Mouse (Mus musculus): ENCODE results near the gene Cd9. TPM values are rescaled to one million over a fixed set of nuclear protein-coding genes. Genes with fewer than 3 reads are reported as not detected.

Gene Cd9
- total and polyA plus RNA-seq, 3 experiments: 51.6 to 97.7 (median 67.2) TPM

DNA sequence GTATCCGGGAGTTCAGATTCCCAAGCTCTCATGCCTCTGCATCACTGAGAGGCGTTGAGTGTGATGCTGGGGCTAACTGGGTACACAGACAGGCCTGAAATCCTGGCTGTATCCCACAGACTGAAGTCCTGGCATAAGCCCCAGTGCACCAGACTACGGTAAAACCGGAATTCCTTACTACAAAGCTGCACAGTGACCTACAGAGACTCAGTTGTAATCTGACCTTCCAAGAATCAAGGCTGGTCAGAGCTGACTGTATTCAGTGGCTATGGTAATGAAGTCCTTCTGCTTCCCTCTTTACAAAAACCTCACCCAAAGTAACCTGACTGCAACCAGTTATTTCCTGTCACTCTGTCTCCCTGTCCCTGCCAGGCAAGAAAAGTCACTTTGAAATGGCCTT lies 47.4 kb downstream of the Cd9 start:
- Histone ChIP-seq H3K4me1 (ENCODE audit: control insufficient read depth, insufficient read depth, low read length) (no peaks in the 10 kb centered on the region), H3K9ac (ENCODE audit: low read depth, low read length) (no peak overlapping the region), H3K27me3 (ENCODE audit: control insufficient read depth, insufficient read depth, low read length) (no peaks in the 10 kb centered on the region), H3K36me3 (ENCODE audit: control insufficient read depth, insufficient read depth, low read length) (no peaks in the 10 kb centered on the region), H3K4me3 (no peak overlapping the region), H3K79me2 (replicated peaks; ENCODE audit: control insufficient read depth, insufficient read depth, low read length) (no peaks in the 10 kb centered on the region), H3K27ac (no peak overlapping the region)
- intact Hi-C loops (cut with DNase I): no loop called here
- no peak for TF ChIP-seq EP300 (IDR thresholded peaks at IDR 0.05; ENCODE audit: insufficient read depth, low read depth, low read length)
- TF ChIP-seq POLR2A (IDR thresholded peaks at IDR 0.05; ENCODE audit: insufficient read depth, low read depth, low read length): no peak
- no peak for TF ChIP-seq CTCF (IDR thresholded peaks at IDR 0.05)
- DNase-seq: no peak
- 51% methylated on average over 4 of the region's 4 CpGs for WGBS

DNA sequence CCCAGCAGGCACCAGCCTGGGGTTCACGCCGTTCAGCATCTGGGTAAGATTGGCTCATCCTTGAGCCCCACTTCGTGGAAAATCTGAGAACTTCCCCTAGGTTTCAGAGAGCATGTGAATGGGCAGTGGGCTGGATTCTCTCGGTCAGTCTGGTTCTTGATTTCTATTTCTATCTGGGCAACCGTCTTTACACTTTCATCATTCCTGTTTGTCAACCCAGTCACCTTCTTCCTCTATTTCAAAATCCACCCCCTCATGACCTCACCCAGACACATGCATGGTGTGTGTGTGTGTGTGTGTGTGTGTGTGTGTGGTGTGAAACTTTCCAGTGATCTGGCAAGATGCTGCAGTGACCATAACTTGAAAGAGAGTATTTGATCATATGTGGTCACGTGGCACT lies 49.2 kb downstream of the Cd9 start:
- H3K27ac ChIP-seq: no peak overlapping the region
- whole genome bisulfite sequencing: 68% methylated on average over 6 of the region's 6 CpGs
- no peaks in the 10 kb centered on the region for H3K36me3 ChIP-seq (ENCODE audit: control insufficient read depth, insufficient read depth, low read length)
- H3K79me2 ChIP-seq (replicated peaks; ENCODE audit: control insufficient read depth, insufficient read depth, low read length): no peaks in the 10 kb centered on the region
- DNase-seq: no peak
- H3K9ac ChIP-seq (ENCODE audit: low read depth, low read length): no peak overlapping the region
- H3K4me3 ChIP-seq: no peak overlapping the region
- H3K27me3 ChIP-seq (ENCODE audit: control insufficient read depth, insufficient read depth, low read length): no peaks in the 10 kb centered on the region
- intact Hi-C loops (cut with DNase I): no loop called here
- H3K4me1 ChIP-seq (ENCODE audit: control insufficient read depth, insufficient read depth, low read length): no peaks in the 10 kb centered on the region
- TF ChIP-seq EP300 (IDR thresholded peaks at IDR 0.05; ENCODE audit: insufficient read depth, low read depth, low read length): no peak
- no peak for TF ChIP-seq POLR2A (IDR thresholded peaks at IDR 0.05; ENCODE audit: insufficient read depth, low read depth, low read length)
- TF ChIP-seq CTCF (IDR thresholded peaks at IDR 0.05): no peak

DNA sequence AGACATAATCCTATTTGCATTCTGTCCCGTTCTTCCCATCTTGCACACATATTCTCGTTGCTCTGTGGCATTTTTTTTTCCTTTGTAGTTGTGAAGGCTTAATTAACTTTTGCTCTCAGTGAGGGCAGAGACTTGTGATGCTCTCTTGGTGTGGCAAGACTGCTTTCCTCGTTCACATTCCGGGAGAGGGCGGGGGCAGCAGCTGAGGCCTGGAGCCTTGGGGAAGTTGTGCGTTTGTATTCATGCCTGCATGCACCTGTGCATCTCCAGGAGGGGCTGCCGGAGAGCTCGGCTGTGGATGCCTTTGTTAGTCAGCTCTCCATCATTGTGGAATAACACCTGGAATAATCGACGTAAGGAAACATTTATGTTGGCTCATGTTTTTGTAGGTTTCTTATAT lies 52.0 kb downstream of the Cd9 start:
- intact Hi-C loops (cut with DNase I): no loop called here
- no peak overlapping the region for H3K4me3 ChIP-seq
- no peak overlapping the region for H3K27ac ChIP-seq
- H3K79me2 ChIP-seq (replicated peaks; ENCODE audit: control insufficient read depth, insufficient read depth, low read length): no peaks in the 10 kb centered on the region
- no peak for TF ChIP-seq POLR2A (IDR thresholded peaks at IDR 0.05; ENCODE audit: insufficient read depth, low read depth, low read length)
- no peak for TF ChIP-seq CTCF (IDR thresholded peaks at IDR 0.05)
- TF ChIP-seq EP300 (IDR thresholded peaks at IDR 0.05; ENCODE audit: insufficient read depth, low read depth, low read length): no peak
- WGBS: 68% methylated on average over 10 of the region's 10 CpGs
- no peaks in the 10 kb centered on the region for H3K4me1 ChIP-seq (ENCODE audit: control insufficient read depth, insufficient read depth, low read length)
- no peak overlapping the region for H3K9ac ChIP-seq (ENCODE audit: low read depth, low read length)
- DNase-seq: no peak
- no peaks in the 10 kb centered on the region for H3K36me3 ChIP-seq (ENCODE audit: control insufficient read depth, insufficient read depth, low read length)
- no peaks in the 10 kb centered on the region for H3K27me3 ChIP-seq (ENCODE audit: control insufficient read depth, insufficient read depth, low read length)

DNA sequence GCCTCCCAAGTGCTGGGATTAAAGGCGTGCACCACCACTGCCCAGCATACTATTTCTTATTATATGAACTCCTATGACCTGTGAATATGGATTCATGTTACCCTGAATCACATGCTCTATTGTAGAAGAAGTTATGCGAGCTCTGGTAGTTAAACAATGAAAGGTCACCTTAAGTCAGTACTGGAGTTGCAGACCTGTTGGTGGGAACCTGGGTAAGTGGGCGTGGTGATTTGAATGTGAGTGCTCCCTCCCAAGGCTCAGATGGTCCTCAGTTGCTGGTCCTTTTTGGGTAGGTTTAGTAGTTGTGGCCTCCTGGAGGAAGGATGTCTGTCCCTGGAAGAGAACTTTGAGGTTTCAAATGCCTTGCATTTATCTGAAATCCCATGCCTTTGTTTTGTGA lies 57.8 kb downstream of the Cd9 start:
- H3K27ac ChIP-seq: no peak overlapping the region
- DNase-seq: no peak
- intact Hi-C loops (cut with DNase I): no loop called here
- TF ChIP-seq POLR2A (IDR thresholded peaks at IDR 0.05; ENCODE audit: insufficient read depth, low read depth, low read length): no peak
- no peak for TF ChIP-seq CTCF (IDR thresholded peaks at IDR 0.05)
- TF ChIP-seq EP300 (IDR thresholded peaks at IDR 0.05; ENCODE audit: insufficient read depth, low read depth, low read length): no peak
- no peaks in the 10 kb centered on the region for H3K27me3 ChIP-seq (ENCODE audit: control insufficient read depth, insufficient read depth, low read length)
- no peak overlapping the region for H3K4me3 ChIP-seq
- no peak overlapping the region for H3K9ac ChIP-seq (ENCODE audit: low read depth, low read length)
- H3K36me3 ChIP-seq (ENCODE audit: control insufficient read depth, insufficient read depth, low read length): no peaks in the 10 kb centered on the region
- 96% methylated on average over 3 of the region's 3 CpGs for WGBS
- no peaks in the 10 kb centered on the region for H3K79me2 ChIP-seq (replicated peaks; ENCODE audit: control insufficient read depth, insufficient read depth, low read length)
- H3K4me1 ChIP-seq (ENCODE audit: control insufficient read depth, insufficient read depth, low read length): peaks cover 5% of the 10 kb centered on the region

DNA sequence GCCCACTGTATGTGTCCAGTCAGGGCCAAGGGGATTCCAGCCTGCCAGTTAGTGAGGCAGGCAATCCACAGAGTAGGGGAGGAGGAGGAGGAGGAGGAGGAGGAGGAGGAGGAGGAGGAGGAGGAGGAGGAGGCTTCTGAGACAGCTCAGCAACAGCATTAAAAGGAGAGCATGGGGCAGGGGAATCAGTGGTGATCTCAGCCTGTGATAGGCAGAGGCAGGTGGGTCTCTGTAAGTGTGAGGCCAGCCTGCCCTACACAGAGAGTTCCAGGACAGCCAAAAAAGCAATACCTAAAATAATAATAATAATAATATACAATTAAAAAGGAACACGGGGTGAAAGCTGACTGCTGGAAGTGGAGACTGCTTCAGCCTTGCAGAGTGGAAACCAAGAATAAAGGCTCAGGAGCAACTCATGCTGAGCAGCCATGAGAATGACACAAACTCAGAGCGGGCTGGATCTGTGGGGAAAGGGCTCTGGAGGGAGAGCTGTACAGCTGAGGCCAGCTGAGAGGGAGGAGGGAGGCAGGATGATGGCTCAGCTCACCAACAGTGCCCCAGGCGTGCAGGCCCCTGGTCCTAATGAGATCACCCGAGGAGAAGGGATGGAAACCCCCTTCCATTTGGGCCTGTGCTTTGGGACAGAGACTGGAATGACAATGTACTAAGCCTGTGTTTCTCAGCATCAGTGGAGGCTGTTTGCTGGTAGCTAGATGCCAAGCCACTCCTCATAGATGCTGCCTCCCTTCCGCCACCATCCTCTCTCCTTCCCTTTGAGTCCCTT lies 59.7 kb downstream of the Cd9 start:
- DNase-seq: no peak
- intact Hi-C loops (cut with DNase I): no loop called here

DNA sequence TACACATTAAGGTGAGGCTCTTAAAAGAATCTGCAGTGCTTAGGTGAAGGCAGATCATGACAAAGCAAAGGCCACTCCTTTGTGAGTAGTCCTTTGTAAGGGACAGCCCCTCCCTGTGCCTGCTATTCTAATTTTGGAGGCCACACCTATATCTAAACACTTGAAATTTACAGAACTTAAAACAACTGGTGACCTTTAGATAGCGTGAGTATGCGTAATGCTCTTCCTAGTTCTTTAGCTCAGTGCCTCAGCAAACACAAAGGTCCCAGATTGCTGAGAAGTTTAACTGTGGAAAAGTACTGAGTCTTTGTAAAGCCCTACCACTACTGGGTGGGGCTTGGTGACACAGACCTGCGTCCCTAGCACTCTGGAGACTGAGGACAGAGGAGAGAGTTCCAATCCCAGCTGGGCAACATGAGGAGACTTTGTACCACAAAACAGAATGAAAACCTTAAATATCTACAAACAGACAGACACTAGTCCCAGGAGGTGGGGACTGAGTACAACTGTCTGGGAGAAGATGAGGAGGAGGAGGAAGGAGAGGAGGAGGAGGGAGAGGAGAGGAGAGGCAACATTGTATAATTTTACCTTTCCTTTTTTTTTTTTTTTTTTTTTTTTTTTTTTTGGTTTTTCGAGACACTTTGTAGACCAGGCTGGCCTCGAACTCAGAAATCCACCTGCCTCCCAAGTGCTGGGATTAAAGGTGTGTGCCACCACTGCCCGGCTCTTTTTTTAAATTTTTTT lies 60.7 kb downstream of the Cd9 start:
- DNase-seq: no peak
- H3K27ac ChIP-seq: no peak overlapping the region; the same call in 1 of the 2 replicates
- H3K4me1 ChIP-seq (ENCODE audit: control insufficient read depth, insufficient read depth, low read length): peaks cover 5% of the 10 kb centered on the region
- 56% methylated on average over 6 of the region's 6 CpGs for WGBS
- H3K27me3 ChIP-seq (ENCODE audit: control insufficient read depth, insufficient read depth, low read length): no peaks in the 10 kb centered on the region
- intact Hi-C loops (cut with DNase I): no loop called here
- no peak for TF ChIP-seq CTCF (IDR thresholded peaks at IDR 0.05)
- H3K36me3 ChIP-seq (ENCODE audit: control insufficient read depth, insufficient read depth, low read length): no peaks in the 10 kb centered on the region
- no peak overlapping the region for H3K4me3 ChIP-seq
- H3K9ac ChIP-seq (ENCODE audit: low read depth, low read length): no peak overlapping the region
- H3K79me2 ChIP-seq (replicated peaks; ENCODE audit: control insufficient read depth, insufficient read depth, low read length): no peaks in the 10 kb centered on the region

More for the DNA sequence above, 59.7 kb downstream of the Cd9 start:
- H3K4me1 ChIP-seq (ENCODE audit: control insufficient read depth, insufficient read depth, low read length): peaks cover 5% of the 10 kb centered on the region
- no peaks in the 10 kb centered on the region for H3K79me2 ChIP-seq (replicated peaks; ENCODE audit: control insufficient read depth, insufficient read depth, low read length)
- H3K9ac ChIP-seq (ENCODE audit: low read depth, low read length): no peak overlapping the region
- no peaks in the 10 kb centered on the region for H3K36me3 ChIP-seq (ENCODE audit: control insufficient read depth, insufficient read depth, low read length)
- no peak overlapping the region for H3K27ac ChIP-seq
- 79% methylated on average over 5 of the region's 5 CpGs for WGBS
- H3K27me3 ChIP-seq (ENCODE audit: control insufficient read depth, insufficient read depth, low read length): no peaks in the 10 kb centered on the region
- TF ChIP-seq POLR2A (IDR thresholded peaks at IDR 0.05; ENCODE audit: insufficient read depth, low read depth, low read length): no peak
- no peak for TF ChIP-seq EP300 (IDR thresholded peaks at IDR 0.05; ENCODE audit: insufficient read depth, low read depth, low read length)
- TF ChIP-seq CTCF (IDR thresholded peaks at IDR 0.05): no peak
- H3K4me3 ChIP-seq: no peak overlapping the region
